Mouse (Mus musculus) ovary, adult 18-20 months (tissue): ENCODE results near the gene Capns1.
"Not testable (repeated sequence)": the region's sequence is repeated elsewhere in the genome, so short reads cannot be mapped to it uniquely, and the experiment has no call there.

Experiments
- DNase-seq: peaks from one replicate; pipeline ENCODE4 v3.0.0; 2022; ENCODE audit warnings: low spot score, mixed read lengths

Capns1 gene

DNA sequence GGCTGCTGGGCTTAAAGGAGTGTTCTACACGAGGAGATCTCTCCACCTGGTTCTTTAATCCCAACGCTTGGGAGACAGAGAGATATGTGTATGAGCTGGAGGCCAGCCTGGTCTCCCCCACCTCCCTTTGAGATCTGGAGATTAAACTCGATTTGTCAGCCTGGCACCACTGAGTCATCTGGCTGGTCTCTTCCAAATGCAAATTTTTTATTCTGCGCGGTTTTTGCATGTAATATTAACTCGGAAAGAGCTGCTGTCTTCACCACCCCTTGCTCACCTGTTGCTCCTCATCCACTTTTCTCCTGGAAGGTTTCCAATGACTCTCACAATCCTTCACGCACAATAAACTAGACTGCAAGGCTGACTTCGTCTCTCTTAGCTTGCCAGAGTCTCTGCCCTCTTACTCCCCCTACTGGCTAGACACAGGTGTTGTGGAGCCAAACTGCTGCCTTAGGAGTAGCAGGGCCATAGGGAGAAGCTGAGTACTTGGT lies at the start of gene Capns1:
Capns1 (minus strand) TSS at position 331 of the 491 bp plus-strand sequence.
- no peak for DNase-seq

DNA sequence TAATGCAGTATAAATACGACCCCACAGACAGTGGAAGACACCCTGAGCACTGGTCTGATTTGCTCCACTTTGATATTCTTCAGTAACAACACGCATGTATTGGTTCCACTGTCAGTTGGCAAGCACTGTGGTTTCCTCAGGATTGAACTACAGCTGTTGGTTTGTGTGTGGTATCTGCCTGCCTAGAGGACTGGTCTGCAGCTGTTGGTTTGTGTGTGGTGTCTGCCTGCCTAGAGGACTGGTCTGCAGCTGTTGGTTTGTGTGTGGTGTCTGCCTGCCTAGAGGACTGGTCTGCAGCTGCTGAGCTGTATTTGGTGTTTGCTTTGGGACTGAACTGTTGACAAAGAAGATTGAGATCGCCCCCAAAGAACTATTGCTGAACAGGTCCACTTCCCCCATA lies 38.8 kb upstream of the Capns1 start:
- DNase-seq: not testable (repeated sequence)

GRCm38 (mm10) chr7:30235625-30236024 lies 37.0 kb upstream of the Capns1 start, which contains the start of gene Ovol3:
TSS of gene Ovol3 (minus strand) at chr7:30235725.
- no peak for DNase-seq

- no peak for DNase-seq
Measured at GRCm38 (mm10) chr7:30235091-30235490, 36.5 kb upstream of the Capns1 start.

DNA sequence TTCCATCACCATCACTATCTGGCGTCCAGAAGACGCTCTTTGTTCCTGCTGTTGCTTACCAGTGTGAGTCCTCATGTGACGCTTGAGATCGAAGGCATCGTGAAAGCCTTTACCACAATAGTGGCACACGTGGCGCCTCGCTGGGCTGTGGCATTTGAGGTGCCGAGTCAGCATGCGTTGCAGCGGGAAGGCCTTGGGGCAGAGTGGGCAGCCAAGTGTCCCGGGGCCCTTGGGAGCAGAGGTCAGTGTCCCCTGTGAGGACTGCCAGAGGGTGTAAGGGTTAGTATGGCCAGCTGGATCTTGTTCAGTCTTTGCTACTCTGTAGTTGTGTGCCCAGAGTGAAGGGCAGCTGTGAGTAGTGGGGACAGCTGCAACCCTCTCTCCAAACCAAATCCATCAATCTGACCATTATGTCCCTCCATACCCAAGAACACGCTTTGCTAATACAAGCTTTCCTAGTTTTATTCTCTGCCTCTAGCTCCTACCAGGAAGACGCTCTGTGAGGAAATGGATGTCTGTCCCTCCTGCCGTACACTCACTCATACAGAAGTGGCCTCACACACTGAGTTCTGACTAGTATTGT lies 35.8 kb upstream of the Capns1 start:
- no peak for DNase-seq

DNA sequence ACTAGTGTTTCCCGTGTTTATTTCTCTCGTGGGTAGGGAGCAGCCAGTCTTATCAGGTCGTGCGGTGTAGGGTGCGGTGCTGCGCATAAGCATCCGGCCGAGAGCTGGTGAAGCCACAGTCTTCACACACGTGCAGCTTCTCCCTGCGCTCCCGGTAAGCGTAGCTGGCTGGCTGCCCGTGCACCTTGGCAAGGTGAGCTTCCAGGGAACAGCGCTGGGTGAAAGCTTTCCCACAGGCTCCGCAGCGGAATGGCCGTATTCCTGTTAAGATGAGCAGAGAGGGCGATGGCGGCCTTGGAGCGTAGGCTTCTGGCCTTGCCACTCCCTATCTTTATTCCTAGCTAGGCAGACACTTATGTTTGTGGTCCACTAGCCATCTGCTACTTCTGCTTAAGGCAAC lies 34.8 kb upstream of the Capns1 start:
- DNase-seq: no peak

DNA sequence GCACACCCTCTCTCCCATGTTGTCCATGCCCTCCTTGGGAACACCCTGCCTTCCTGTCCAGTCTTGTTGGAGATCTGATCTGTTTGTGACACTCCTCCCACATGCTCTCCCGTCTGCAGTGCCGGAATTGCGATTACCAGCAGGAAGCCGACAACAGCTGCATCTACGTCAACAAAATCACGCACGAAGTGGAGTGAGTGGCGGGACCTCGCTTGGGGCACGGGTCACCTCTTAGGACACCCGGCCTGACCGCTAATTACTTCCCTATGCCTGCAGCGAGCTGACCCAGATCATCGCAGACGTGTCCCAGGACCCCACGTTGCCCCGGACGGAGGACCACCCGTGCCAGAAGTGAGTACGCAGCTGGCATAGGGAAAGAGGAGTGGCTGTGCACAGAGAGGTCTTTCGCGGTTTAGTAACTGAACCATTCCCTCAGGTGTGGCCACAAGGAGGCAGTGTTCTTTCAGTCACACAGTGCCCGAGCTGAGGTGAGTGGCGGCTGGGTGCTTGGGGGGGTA lies 34.1 kb upstream of the Capns1 start:
- peak; percentile 53 for DNase-seq

DNA sequence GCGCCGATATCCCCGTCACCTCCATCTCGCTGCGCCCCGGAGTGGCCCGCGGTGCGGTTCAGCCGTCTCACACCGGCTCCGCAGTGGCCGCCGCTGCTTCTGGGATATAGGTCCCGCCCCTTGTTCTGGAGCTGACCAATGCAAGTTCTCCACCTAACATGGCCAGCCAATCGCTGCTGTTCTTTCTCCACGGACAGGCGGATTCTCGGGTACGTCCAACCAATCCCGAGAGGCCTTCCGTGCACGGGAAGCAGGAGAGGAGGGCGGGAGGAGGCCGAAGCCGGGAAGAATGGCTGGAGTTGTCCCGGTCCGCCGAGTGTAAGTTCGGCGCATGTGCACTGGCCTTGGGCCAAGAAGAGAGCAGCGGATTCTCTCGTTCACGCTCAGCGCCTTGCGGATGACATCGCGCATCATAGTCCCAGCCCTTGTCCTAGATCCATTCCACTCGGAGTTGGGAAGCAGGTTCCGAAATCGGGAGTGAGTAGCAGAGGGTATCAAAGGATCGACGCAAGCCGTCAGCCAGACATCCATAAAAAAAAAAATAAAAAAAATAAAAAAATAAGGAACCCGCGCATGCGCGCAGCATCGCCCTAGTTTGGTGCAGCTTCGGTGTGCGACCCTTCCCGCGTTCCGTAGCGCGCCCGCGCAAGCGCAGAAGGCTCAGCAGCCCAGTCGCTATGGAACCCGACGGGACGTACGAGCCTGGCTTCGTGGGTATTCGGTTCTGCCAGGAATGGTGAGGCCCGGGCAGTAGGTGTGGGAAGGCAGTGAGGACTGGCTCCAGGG lies 33.3 kb upstream of the Capns1 start, which contains the start of the genes Polr2i and Tbcb:
Polr2i (plus strand) TSS at position 280 of the 786 bp plus-strand sequence.
Tbcb (minus strand) TSS at position 604 of the 786 bp plus-strand sequence.
- DNase-seq: peak; percentile 99

DNA sequence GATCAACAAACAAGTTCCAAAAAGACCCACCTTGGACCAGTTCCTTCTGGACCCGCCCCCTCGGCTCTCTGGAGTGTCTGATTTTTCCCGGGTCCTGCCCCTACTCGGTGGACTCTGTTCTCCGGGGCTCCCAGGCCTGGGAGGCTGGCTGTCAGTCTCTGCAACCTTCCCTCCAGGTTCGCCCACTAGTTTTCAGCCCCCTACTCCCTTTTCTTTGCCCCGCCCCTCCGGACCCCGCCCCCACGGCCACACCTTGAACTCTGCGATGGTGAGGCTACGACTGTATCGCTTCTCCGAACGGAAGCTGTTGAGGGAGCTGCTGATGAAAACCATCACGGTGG lies 32.7 kb upstream of the Capns1 start:
- DNase-seq: no peak

DNA sequence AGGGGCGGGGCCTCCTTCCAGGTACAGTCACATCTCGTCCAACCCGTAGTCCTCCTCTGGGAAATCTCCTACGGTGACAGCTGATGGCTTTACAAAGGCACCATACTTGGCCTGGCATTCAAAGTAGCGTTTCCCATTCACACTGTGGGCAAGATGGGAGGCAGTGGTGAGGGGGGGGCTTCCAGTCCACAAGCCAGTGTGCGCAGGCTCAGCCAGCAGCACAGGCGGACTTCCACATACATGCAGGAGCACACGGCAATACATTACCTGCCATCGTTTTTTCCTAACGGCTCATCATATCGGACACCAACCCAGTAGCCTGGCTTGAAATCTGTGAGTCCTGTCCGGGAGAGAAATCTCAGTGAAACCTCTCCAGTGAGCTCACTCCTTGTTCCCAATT lies 25.6 kb upstream of the Capns1 start:
- DNase-seq: no peak

- no peak for DNase-seq
Measured at GRCm38 (mm10) chr7:30222205-30222604, 23.6 kb upstream of the Capns1 start.

DNA sequence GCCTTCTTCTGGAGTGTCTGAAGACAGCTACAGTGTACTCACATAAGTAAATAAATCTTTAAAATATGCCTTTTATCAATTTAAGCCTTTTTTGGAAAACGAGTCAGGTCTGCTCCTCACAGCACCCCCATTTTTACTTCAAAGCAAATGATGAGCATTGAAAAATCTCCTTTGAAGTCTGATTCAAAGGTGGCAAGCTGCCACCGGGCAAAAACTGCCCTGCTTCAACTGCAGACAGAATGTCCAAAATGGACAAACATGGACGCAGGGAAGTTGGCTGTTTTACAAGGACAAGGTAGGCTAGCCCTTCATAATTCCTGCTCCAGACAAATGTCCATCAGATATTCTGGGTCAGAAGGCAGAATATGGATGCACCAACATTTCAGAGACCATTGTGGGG lies 22.8 kb upstream of the Capns1 start:
- no peak for DNase-seq

GRCm38 (mm10) chr7:30220008-30220356 lies 21.4 kb upstream of the Capns1 start:
- DNase-seq: no peak

GRCm38 (mm10) chr7:30219293-30220007 lies 20.8 kb upstream of the Capns1 start:
- DNase-seq: no peak

GRCm38 (mm10) chr7:30217277-30217676 lies 18.7 kb upstream of the Capns1 start:
- no peak for DNase-seq

DNA sequence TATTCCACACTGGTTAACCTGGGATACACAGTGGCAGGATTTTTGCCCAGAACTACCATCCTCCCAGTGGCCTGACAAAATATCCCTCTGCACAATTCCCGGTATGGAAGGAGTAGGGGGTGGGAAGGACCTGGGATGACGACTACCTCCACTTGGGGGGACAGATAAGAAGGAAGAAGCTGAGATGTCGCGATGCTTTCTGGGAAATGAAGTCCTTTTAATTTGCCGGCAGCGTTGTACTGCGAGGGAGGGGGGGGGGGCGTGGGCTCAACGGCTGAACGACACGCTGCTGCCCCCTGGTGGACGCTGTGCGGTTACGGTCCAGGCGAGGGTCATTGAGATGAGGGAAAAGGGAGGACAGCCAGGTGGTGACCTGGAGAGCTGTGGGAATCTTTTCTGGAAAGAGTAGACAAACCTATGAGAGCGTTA lies 18.1 kb upstream of the Capns1 start:
- DNase-seq: no peak

DNA sequence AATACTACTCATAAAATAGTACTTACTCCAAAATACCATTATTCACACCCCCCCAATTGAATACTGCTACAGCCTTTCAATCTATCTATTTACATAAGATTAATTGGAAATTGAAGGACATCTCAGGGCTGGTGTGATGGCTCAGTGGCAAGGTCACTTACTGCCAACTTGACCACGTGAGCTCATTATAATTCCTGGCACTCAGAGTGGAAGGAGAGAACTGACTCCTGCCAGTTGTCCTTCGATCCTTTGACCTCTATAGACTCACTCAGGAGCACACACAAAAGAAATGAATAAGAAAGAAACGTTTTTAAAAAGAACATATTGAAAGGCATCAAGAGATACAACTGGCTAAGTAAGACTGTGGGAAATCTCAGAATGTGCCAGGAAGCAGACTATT lies 17.3 kb upstream of the Capns1 start:
- no peak for DNase-seq

DNA sequence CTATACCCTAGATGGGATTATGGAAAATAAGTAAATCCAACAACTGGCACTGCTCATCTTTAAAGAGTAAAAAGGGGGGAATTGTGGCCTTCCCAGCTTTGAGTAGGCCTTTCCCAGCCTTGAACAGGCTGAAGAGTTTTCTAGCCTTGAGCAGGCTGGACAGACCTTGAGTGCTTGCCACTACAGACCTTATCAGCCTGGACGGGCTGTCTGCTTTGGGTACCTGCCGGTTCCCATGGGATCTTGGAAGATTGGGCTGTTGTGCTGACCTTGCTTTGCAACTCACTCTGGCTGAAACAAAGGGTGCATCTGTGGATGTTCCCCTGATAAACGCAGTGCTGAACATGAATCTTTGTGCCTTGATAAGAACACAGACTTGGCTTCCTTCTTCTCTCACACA lies 15.3 kb upstream of the Capns1 start:
- peak; percentile 77 for DNase-seq

DNA sequence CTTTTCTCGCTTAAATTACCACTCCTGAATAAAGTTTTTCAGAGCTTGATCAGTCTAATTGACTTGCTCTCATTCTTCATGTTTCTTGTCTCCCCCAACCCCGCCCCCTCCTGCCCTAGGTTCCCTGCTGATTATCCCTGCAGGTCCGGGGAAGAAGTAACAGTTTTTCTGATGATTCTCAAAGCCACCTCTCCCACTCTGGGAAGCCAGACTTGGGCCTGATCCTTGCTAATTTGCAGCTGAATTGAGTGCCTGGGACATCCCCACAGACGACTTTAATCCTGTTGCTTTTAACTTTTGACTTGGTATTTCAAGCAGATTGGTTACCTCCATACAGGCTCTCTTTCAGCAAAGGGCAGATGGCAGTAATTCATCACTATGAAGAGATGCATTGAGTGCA lies 12.4 kb upstream of the Capns1 start:
- DNase-seq: no peak

DNA sequence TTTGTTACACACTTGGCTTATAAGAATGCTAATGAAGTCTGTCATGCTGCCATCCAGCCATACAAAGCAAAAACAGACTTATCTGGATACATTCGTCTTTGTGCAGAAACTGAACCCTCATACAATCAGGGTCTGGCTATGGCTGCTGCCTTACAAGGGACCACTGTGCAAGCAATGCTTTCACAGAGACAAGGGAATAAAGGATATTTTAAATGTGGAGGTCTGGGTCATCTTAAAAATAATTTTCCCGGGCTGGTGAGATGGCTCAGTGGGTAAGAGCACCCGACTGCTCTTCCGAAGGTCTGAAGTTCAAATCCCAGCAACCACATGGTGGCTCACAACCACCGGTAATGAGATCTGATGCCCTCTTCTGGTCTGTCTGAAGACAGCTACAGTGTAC lies 7.8 kb upstream of the Capns1 start:
- DNase-seq: not testable (repeated sequence)

- DNase-seq: no peak
Measured at GRCm38 (mm10) chr7:30205383-30205782, 6.8 kb upstream of the Capns1 start.

DNA sequence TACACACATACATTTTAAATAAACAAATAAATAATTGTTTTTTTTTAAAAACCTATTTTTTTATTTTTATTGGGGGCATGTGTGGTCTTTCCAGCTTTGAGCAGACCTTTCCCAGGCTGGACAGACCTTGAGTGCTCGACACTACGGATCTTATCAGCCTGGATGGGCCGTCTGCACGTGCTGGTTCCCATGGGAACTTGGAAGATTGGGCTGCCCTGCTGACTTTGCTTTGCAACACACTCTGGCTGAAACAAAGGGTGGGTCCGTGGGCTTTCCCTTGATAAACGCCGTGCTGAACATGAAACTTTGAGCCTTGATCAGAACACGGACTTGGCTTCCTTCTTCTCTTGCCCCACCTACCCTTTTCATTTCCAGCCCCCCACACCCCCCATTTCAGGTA lies 5.8 kb upstream of the Capns1 start:
- DNase-seq: peak; percentile 78
